Mouse (Mus musculus) cerebellum, postnatal 14 days (tissue): ENCODE data around the gene Htr5a.

ENCODE experiments used
- DNase-seq, 2 experiments: peaks; one replicate each; pipeline ENCODE4 v3.0.0; 2021; ENCODE audit warnings: mixed read lengths in 2 of 2

The Htr5a gene

DNA sequence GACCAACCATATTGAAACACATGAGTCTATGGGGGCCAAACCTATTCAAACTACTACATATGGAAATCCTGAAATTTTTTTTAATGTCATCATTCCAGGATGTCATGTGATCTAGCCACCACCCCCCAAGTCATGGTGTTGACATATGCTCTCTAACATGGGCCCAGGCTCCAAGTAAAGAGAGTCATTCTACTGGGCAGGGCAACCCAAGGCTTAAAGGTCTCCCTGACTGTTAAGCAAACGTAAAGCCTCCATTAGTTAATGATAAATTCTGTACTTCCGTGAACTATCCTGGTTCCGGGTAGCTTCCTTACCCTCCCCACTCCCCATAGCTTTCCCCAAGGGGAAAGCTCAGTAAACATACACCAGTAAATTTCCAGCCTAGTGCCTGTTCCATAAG, 46.1 kb downstream of the Htr5a start:
- no peak for DNase-seq

- DNase-seq = no peak
Observed at GRCm38 (mm10) chr5:27895961-27896360, 54.0 kb downstream of the Htr5a start.

- no peak for DNase-seq
Observed at GRCm38 (mm10) chr5:27899756-27900155, 57.8 kb downstream of the Htr5a start.

GRCm38 (mm10) chr5:27900186-27900585, 58.2 kb downstream of the Htr5a start:
- DNase-seq = no peak
